Mouse (Mus musculus) activated CD4-positive, CD25-positive, alpha-beta regulatory T cell, adult 4 months (primary cell): ENCODE results near the gene Rnf130. TPM values are rescaled to one million over a fixed set of nuclear protein-coding genes. Genes with fewer than 3 reads are reported as not detected.

Experiments
- ATAC-seq: one replicate; pipeline ENCODE4 v1.8.0; 2017
- polyA plus RNA-seq, 2 experiments: library from polyadenylated mRNA; unstranded; fragments of 100-300 nt; shearing (Covaris generic); gene quantifications; one replicate each; pipeline ENCODE4 v1.2.1; 2017

Gene Rnf130
- polyA plus RNA-seq, 2 experiments from 2014 or later: 0.73 to 1.9 TPM

DNA sequence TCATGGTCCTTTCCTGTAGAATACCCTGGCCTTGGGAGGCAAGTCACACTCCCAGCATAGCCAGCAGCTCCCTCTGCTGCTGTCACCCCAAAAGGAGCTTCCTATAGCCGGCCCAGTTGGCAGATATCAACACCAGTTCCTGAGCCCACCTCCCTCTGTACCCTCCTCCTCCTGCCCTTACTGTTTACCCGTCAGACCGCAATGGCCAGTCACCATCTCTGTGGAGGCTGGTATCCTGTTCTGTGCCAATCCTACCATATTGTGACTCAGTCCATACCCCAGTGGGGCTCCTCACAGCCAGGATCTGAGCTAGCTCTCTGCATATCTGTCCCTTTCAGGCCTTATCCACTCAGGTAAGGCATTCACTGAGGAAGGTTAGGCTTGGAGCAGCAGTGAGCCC lies 120.4 kb downstream of the Rnf130 start:
- ATAC-seq: no peak

DNA sequence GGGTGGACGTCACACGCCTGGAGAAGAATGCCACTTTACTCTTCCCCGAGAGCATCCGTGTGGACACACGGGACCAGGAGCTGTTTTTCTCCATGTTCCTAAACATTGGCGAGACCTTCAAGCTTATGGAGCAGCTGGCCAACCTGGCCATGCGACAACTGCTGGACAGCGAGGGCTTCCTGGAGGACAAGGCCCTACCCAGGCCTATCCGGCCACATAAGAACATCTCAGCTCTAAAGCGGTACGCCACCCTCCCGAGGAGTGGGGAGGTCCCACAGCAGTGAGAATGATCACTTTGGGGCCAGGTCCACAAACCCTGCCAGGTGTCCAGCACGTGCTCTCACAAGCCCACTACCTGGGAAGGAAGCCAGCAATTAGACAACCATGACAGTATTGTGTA lies 121.0 kb downstream of the Rnf130 start:
- ATAC-seq: no peak

DNA sequence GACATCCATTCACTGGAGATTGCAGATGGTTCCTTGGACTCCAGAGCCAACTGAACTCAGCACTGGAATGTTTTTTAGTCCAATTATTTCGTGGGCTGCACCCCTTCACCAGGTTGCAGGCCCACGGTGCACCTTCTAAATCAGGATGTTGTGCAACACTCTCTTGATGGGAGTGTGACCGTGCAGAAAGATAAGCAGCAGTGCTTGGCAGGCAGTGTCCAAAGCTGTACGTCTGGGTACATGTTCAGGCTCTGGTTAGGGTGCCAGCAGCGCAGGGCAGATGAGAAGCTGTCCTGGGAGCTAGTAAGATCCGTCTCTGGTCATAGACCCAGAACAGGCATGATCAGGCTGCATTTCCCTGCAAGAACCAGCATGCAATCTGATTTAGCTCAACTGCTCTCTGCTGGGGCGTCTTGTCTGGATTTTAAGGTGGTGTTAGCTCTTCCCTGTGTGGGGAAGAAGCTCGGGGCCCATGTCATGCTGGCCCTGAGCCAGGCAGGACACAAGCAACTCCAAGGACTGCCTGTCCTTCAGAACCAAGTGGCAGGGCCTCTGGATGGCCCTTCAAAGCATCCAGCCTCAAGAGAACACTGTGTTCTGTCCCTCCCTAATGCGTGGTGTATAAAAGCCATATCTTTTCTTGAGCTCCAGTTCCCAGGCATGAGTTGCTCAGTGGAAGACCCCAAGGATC lies 122.3 kb downstream of the Rnf130 start:
- no peak for ATAC-seq

DNA sequence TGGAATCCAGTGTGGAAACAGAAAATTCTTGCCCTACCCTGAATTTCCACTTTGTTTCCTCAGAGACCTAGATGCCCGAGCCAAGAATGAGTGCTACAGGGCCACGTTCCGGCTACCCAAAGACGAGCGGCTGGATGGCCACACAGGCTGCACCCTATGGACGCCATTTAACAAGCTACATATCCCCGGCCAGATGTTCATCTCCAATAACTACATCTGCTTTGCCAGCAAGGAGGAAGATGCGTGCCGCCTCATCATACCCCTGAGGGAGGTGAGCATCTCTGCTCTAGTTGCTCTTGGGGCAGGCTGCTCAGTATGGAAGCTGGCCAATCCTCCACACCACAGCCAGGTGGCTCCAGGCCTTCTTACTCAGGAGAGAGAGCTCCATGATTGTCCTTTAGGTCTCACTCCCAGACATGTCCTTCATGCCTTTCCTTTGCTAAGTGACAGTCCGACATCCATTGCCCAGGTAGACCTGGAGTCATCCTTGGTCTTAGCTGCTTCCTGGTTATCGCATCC lies 122.9 kb downstream of the Rnf130 start:
- no peak for ATAC-seq

DNA sequence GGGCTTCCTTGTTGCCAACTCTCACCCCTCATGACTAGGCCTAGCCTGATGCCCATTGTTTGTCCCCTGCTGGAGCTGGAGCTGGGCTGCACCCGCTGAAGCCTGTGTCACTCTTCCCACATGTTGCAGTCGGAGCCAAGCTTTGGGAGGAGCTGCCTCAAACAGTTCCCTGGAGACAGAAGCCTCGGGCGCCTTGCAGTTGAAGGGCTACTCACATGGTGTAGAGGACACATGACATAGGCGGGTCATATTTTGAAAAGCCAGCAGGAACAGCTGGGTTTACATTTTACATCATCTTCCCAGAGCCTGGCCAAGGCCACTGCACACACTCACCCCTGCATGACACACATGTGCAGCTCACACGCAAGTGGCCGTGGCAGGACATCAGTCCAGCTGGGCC lies 124.1 kb downstream of the Rnf130 start:
- ATAC-seq: no peak

DNA sequence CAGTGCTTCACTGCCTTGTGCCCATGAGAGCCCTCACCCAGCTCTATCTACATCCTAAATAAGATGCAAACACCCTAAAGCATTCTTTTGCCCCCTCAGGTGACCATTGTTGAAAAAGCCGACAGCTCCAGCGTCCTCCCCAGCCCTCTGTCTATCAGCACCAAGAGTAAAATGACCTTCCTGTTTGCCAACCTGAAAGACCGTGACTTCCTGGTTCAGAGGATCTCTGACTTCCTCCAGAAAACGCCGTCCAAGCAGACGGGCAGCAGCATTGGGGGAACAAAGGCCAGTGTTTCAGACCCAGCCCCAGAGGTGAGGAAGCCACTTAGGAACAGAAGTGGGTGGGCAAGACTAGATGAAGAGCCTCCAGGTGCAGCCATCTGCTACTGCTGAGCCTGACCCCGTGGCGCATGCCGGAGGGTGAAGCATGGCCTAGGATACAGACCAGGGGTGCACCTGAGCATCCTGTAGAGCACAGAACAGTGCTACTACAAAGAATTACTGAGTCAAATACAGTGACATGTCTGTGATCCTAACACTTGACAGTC lies 124.5 kb downstream of the Rnf130 start:
- no peak for ATAC-seq

DNA sequence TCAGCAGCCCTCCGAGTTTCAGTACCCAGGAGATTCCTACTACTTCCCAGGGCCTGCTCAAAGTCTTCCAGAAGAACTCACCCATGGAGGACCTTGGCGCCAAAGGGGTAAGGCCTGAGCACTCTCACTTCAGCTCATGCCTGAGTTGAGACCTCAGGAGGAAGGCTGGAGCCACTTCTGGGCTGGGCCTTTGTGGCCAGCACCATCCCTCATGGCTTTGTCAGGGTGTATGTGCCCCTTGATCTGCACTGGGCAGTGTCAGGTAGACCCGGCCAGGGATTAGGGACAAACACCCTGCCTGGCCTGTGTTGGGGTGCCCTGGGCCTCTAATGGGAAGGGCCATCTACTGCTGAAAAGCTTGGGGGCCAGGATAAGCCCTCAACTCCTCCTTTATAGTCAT lies 126.2 kb downstream of the Rnf130 start:
- ATAC-seq: no peak

DNA sequence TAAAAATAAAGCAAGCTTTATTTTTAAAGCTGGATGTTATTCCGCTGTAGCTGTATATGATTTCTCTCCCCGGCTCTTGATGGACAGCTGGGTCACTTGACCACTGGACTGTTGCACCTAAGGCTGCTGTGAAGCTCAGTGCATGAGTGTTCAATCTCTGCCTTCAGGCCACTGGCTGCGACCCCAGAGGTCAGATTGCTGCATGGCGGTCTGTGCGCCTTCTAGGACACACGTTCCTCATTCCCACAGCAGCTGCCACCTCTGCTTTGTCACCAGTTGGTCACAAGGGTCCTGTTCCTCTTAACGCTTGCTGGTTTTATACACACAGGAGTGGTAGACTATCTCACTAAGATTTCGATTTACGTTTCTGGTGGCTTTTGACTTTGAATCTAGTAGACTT lies 129.0 kb downstream of the Rnf130 start:
- no peak for ATAC-seq

Other genes starting within 250 kb of the Rnf130 start
- gene Gfpt2, start 231.2 kb upstream of the Rnf130 start, polyA plus RNA-seq: 1 to 10 TPM in 1 of 2 experiments, under 1 TPM in 1; 0.83 to 1.1 TPM
- 10 to 100 TPM; 17.3 to 19.2 TPM for gene Mapk9, start 178.6 kb upstream of the Rnf130 start, polyA plus RNA-seq
- under 1 TPM in 1 of 2 experiments, not detected in 1; 0.50 TPM for gene Rasgef1c, start 123.5 kb upstream of the Rnf130 start, polyA plus RNA-seq
- 10 to 100 TPM; 20.6 to 32.5 TPM for gene Tbc1d9b, start 106.0 kb downstream of the Rnf130 start, polyA plus RNA-seq
- 10 to 100 TPM; 11.2 to 12.6 TPM for gene Mrnip, start 149.1 kb downstream of the Rnf130 start, polyA plus RNA-seq
- 10 to 100 TPM; 51.8 to 58.9 TPM for gene Sqstm1, start 185.5 kb downstream of the Rnf130 start, polyA plus RNA-seq
- gene Mgat4b, start 185.5 kb downstream of the Rnf130 start, polyA plus RNA-seq: 1 to 10 TPM; 1.0 to 1.2 TPM
- not detected for gene Ltc4s, start 213.3 kb downstream of the Rnf130 start, polyA plus RNA-seq